Mouse (Mus musculus) heart, embryonic 13.5 days (tissue): ENCODE data around the gene Zbtb16. TPM values are rescaled to one million over a fixed set of nuclear protein-coding genes. Genes with fewer than 3 reads are reported as not detected.

Experiments used
- ATAC-seq: fragments of 200-750 bp; cut with Nextera tagmentation; 2 replicates; pipeline ENCODE4 v1.8.0; 2017; ENCODE audit warnings: moderate TSS enrichment; ENCODE audit not compliant: insufficient number of reproducible peaks, low FRiP score, low TSS enrichment; ENCODE audit errors: extremely low read depth
- H3K27ac ChIP-seq: fragments of 300-500 bp; sonication (generic); replicated peaks from 2 replicates; pipeline ENCODE4 v1.5.1; 2015; ENCODE audit warnings: moderate library complexity, mild to moderate bottlenecking, inconsistent platforms
- H3K27me3 ChIP-seq: fragments of 300-500 bp; sonication (generic); replicated peaks from 2 replicates; pipeline ENCODE4 v1.6.1; 2015; ENCODE audit warnings: mild to moderate bottlenecking, inconsistent platforms
- H3K36me3 ChIP-seq: fragments of 300-500 bp; sonication (generic); 2 replicates; pipeline ENCODE4 v1.6.1; 2015; ENCODE audit warnings: mild to moderate bottlenecking, inconsistent platforms
- H3K4me1 ChIP-seq: fragments of 300-500 bp; sonication (generic); 2 replicates; pipeline ENCODE4 v1.6.1; 2015; ENCODE audit warnings: inconsistent platforms
- H3K4me2 ChIP-seq: fragments of 300-500 bp; sonication (generic); 2 replicates; pipeline ENCODE4 v1.6.1; 2015; ENCODE audit warnings: inconsistent platforms, mild to moderate bottlenecking, moderate library complexity
- H3K4me3 ChIP-seq: fragments of 300-500 bp; sonication (generic); 2 replicates; pipeline ENCODE4 v1.5.1; 2015; ENCODE audit warnings: moderate library complexity, mild to moderate bottlenecking, inconsistent platforms
- H3K9ac ChIP-seq: fragments of 300-500 bp; sonication (generic); 2 replicates; pipeline ENCODE4 v1.6.1; 2015; ENCODE audit warnings: inconsistent platforms, mild to moderate bottlenecking, moderate library complexity
- H3K9me3 ChIP-seq: fragments of 300-500 bp; sonication (generic); 2 replicates; pipeline ENCODE4 v1.6.1; 2016; ENCODE audit warnings: inconsistent platforms
- WGBS: fragments of 180-500 bp; shearing (Covaris S2); methylation state at CpG from one replicate; pipeline ENCODE4 v1.1.7; 2015; ENCODE audit warnings: mixed read lengths; 5-methylcytosine and 5-hydroxymethylcytosine counted together
- polyA plus RNA-seq: library from polyadenylated mRNA; unstranded; fragments of >200 nt; fragmentation: Nextera tagmentation; extraction: Ambion mirVana; gene quantifications from 2 replicates; pipeline ENCODE4 v1.2.1, GENCODE M21; 2015

Zbtb16 gene
- polyA plus RNA-seq, 1 experiment from 2014 or later: 1.1 TPM

DNA sequence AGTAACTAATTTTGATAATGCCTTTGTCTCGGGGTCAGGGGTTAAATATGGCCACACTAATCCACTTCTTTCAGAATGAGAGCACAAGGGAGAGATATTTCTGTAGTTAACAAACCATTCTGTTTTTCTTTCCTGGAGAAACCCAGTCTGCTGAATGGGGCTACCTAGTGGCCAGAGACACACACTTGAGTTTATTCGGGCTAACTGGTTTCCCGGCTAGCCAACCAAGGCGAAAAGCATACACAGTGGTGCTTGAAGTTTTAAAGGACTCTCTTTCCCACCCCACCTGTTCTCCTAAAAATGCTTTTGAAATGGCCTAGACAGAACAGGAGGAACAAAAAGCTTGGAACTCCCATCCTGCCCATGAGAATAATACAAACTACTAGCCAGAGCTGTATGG is 140.2 kb downstream of the Zbtb16 start:
- WGBS: 78% methylated on average over 4 of the region's 4 CpGs
- Histone ChIP-seq H3K4me1 (peaks cover 32% of the 10 kb centered on the region), H3K27ac (no peak overlapping the region), H3K4me2 (no peak overlapping the region), H3K9ac (0 out of 2 replicates have a peak overlapping the region, but pooled peaks have one; percentile 33), H3K9me3 (no peaks in the 10 kb centered on the region), H3K36me3 (no peaks in the 10 kb centered on the region), H3K27me3 (peaks cover 18% of the 10 kb centered on the region; the same call in 1 of the 2 replicates), H3K4me3 (no peak overlapping the region)
- ATAC-seq: no peak

- WGBS: 10% methylated on average over 10 of the region's 10 CpGs
- H3K4me3 ChIP-seq: no peak overlapping the region
- H3K27ac ChIP-seq: no peak overlapping the region; the same call in 1 of the 2 replicates
- peak overlapping the region; percentile 37 for H3K4me2 ChIP-seq
- H3K4me1 ChIP-seq: peaks cover 32% of the 10 kb centered on the region
- peaks cover 9% of the 10 kb centered on the region; the same call in 1 of the 2 replicates for H3K27me3 ChIP-seq
- H3K36me3 ChIP-seq: no peaks in the 10 kb centered on the region
- no peaks in the 10 kb centered on the region for H3K9me3 ChIP-seq
- peak overlapping the region; percentile 29; the same call in 1 of the 2 replicates for H3K9ac ChIP-seq
- ATAC-seq: no peak
Observed at GRCm38 (mm10) chr9:48694616-48695061, 141.4 kb downstream of the Zbtb16 start.

DNA sequence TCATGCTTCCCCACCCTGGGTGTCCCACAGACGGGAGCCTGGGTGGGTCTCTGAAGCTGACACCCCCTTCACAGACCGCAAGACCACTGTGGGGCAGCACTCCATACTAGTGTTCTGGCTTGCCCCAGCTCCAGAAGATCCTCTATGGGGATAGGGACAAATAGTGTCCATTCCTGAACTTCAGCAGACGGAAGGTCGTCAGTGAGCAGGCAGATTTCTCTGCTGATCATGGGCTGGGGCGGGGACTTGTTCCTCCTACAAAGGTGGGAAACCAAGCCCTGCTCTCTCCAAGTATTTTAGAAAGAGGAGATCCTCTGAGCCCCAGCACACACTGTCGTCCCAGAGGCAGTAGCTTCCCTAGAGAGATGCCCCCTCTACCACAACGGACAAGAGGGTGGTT is 142.3 kb downstream of the Zbtb16 start:
- Histone ChIP-seq H3K36me3 (no peaks in the 10 kb centered on the region), H3K4me1 (peaks cover 39% of the 10 kb centered on the region), H3K9me3 (no peaks in the 10 kb centered on the region), H3K9ac (no peak overlapping the region), H3K27me3 (peaks cover 9% of the 10 kb centered on the region; the same call in 1 of the 2 replicates), H3K4me3 (no peak overlapping the region), H3K4me2 (no peak overlapping the region), H3K27ac (no peak overlapping the region)
- WGBS: 60% methylated on average over 7 of the region's 7 CpGs
- no peak for ATAC-seq

- no peak overlapping the region for H3K27ac ChIP-seq
- H3K9me3 ChIP-seq: no peaks in the 10 kb centered on the region
- no peak overlapping the region for H3K4me3 ChIP-seq
- no peak overlapping the region for H3K4me2 ChIP-seq
- WGBS: 78% methylated on average over 1 of the region's 1 CpGs
- H3K4me1 ChIP-seq: peaks cover 17% of the 10 kb centered on the region
- no peak for ATAC-seq
- H3K36me3 ChIP-seq: no peaks in the 10 kb centered on the region
- H3K27me3 ChIP-seq: peaks cover 9% of the 10 kb centered on the region; the same call in 1 of the 2 replicates
- H3K9ac ChIP-seq: no peak overlapping the region
Observed at GRCm38 (mm10) chr9:48689718-48689980, 146.4 kb downstream of the Zbtb16 start.

DNA sequence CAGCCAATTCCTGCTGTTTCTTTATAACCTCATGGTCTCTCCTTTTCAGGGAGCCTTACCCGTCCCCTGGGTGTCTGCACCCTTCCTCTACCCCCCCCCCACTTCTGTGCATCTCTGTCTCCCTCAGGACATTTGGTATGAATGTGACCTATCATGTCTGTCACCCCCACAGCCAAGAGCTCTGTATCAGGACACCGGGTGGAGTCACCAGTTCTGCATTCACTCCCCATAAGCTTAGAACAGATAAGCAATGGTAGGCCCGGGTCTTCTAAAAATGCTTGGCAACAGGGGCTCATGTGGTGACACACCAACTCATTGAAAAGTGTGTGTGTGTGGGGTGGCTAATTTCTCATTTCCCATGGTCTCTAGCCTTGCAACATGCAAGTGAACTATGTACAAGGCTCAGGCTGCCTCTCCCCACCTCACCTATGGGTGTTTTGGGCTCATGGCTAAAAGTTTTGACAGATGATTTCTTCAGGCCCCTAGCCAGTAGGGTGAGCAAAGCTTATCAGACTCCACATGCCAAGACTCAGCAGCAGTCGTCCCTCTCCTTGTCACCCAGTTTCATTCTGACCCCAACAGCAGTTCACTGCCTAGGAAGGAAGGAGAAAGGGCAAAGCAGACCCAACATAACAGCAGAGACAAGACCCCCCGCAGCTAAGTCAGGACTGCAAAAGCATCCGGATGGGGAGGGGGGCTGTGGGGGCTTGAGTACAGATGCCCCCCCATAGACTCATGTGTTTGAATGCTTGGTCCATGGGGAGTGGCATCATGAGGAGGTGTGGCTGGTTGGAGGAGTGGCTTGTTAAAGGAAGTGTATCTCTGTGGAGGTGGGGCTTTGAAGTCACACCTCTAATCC is 146.9 kb downstream of the Zbtb16 start:
- H3K27ac ChIP-seq: no peak overlapping the region
- no peak overlapping the region for H3K9ac ChIP-seq
- ATAC-seq: no peak
- H3K27me3 ChIP-seq: peaks cover 9% of the 10 kb centered on the region; the same call in 1 of the 2 replicates
- no peaks in the 10 kb centered on the region for H3K36me3 ChIP-seq
- 30% methylated on average over 6 of the region's 6 CpGs for WGBS
- no peak overlapping the region for H3K4me2 ChIP-seq
- H3K4me1 ChIP-seq: peaks cover 12% of the 10 kb centered on the region
- no peaks in the 10 kb centered on the region for H3K9me3 ChIP-seq
- no peak overlapping the region for H3K4me3 ChIP-seq

- H3K27ac ChIP-seq: no peak overlapping the region
- 74% methylated on average over 7 of the region's 7 CpGs for WGBS
Observed at GRCm38 (mm10) chr9:48687891-48688290, 148.1 kb downstream of the Zbtb16 start.

DNA sequence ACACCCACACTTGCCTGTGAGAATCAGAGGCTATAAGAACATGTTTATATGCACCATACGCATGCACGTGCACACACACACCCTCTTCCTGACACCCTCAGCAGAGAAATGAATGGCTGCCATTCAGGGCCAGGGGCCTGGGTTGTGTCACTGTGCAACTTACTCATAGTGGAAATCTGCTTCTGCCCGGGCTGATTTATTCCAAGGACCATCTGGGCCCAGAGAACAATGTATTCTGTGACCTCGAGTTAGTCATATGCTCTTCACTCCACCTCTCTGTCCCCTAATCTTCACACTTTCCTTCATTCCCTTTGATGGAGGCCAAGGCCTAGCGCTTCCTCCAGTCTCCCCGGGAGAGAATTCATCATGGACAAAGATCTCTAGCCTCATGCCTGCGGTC is 150.3 kb downstream of the Zbtb16 start:
- H3K36me3 ChIP-seq: no peaks in the 10 kb centered on the region
- H3K4me3 ChIP-seq: no peak overlapping the region
- no peak overlapping the region for H3K27ac ChIP-seq
- H3K27me3 ChIP-seq: no peaks in the 10 kb centered on the region; the same call in 1 of the 2 replicates
- no peak for ATAC-seq
- no peak overlapping the region for H3K4me2 ChIP-seq
- no peaks in the 10 kb centered on the region for H3K9me3 ChIP-seq
- no peak overlapping the region for H3K9ac ChIP-seq
- 57% methylated on average over 7 of the region's 7 CpGs for WGBS
- peaks cover 7% of the 10 kb centered on the region for H3K4me1 ChIP-seq

More at GRCm38 (mm10) chr9:48687891-48688290, 148.1 kb downstream of the Zbtb16 start:
- no peak overlapping the region for H3K9ac ChIP-seq
- H3K4me3 ChIP-seq: no peak overlapping the region
- H3K9me3 ChIP-seq: no peaks in the 10 kb centered on the region
- no peaks in the 10 kb centered on the region for H3K36me3 ChIP-seq
- no peak for ATAC-seq
- H3K4me1 ChIP-seq: peaks cover 7% of the 10 kb centered on the region
- H3K27me3 ChIP-seq: peaks cover 5% of the 10 kb centered on the region; the same call in 1 of the 2 replicates
- no peak overlapping the region for H3K4me2 ChIP-seq

DNA sequence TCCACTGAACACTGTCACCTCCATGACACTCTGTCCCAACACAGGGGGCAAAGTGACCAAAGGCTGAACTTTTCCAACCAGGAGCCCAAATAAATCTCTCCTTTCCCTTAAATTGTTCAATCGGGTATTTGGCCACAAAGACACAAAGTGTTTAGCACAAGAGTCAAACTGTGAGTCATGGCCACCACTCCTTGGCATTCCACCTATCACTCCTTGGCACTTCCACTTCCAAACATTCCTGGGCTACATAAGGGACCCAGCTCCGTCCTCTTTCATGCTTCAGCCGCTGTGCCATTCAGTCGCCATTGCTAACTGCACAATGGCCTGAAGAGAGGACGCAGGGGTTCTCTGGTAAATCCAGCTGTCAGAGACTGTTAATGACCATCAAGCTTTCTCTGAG is 151.9 kb downstream of the Zbtb16 start:
- 79% methylated on average over 5 of the region's 5 CpGs for WGBS
- H3K4me1 ChIP-seq: peaks cover 9% of the 10 kb centered on the region
- H3K27ac ChIP-seq: no peak overlapping the region
- no peaks in the 10 kb centered on the region; the same call in 1 of the 2 replicates for H3K27me3 ChIP-seq
- H3K9me3 ChIP-seq: no peaks in the 10 kb centered on the region
- H3K4me2 ChIP-seq: no peak overlapping the region
- H3K36me3 ChIP-seq: no peaks in the 10 kb centered on the region
- ATAC-seq: no peak
- no peak overlapping the region for H3K9ac ChIP-seq
- no peak overlapping the region for H3K4me3 ChIP-seq

GRCm38 (mm10) chr9:48681193-48681592 is 154.8 kb downstream of the Zbtb16 start:
- Histone ChIP-seq H3K27me3 (no peaks in the 10 kb centered on the region; the same call in 1 of the 2 replicates), H3K9me3 (no peaks in the 10 kb centered on the region), H3K4me2 (no peak overlapping the region), H3K4me1 (peaks cover 9% of the 10 kb centered on the region), H3K36me3 (no peaks in the 10 kb centered on the region), H3K27ac (no peak overlapping the region), H3K4me3 (no peak overlapping the region), H3K9ac (no peak overlapping the region)
- WGBS: 85% methylated on average over 8 of the region's 8 CpGs
- no peak for ATAC-seq

DNA sequence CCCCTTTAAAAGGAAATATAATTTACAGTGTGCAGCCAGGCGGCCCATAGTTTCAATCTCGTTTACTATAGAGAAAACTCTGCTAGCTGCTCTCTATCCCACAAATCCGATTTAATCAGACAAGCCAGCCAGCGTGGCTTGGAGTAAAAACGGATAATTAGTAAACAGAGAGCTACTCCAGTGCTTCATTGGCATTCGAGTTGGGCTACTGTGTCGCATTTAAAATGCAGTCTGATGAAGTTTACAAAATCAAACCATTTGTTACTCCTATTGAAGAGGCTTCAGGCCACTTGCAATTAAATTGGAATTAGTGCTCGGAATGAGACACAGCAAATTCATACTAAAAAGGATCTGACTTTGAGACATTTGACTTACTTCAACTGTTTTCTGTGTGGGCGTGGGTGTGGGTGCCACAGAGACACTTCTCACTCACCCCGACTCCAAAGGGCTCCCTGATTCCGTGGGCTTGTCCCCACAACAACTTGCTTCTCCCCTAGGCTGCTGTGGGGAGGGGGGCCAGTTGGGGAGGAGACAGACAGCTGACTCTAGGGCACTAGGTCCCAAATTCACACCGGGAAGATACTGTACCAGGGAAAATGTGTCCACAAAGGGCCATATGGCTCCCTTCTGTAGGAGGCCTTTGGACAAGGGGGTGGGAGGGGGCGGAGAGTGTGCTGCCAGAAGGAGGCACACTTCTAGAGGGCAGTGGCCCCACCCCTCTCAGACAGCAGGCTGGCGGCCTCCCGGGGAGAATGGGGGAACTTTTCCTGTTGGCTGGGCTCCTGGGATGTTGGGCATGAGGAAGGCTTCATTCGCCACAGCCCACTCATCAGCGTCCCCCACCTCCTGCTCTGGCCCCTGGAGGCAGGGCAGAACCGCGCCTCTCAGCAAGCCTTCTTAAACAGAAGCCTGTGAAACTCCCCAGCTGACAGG is 157.3 kb downstream of the Zbtb16 start:
- WGBS: 38% methylated on average over 19 of the region's 19 CpGs

DNA sequence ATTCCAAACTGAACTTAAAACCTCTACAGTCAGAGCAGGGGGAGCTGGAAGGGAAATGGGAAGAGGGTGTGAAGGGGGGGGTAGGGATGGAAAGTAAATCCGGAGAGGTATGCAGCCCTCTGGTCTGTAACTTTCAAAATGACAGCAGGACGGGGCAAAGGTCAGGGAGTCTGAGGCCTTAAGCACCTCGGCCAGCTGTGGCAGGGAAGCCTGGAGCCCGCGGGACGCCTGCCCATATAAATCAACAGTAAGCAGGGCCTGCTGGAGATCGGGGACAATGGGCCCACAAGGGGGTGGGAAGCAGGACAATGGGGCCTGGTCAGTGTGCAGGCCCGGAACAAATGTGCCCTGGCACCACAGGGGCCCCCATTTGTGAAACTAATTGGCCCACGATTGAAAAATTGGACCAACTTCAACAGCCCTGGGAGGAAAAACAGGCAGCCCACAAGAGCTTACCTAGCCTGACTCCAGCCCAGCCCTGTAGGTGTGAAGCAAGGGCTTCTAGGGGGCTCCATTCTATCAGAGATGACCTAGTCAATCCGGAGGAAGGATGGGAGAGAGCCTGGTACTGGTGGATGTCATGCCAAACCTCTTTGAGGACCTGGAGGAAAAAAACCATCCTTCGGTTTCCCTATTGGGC is 160.8 kb downstream of the Zbtb16 start:
- Histone ChIP-seq H3K27ac (no peak overlapping the region), H3K4me3 (no peak overlapping the region), H3K9me3 (no peaks in the 10 kb centered on the region), H3K36me3 (no peaks in the 10 kb centered on the region), H3K4me2 (no peak overlapping the region), H3K9ac (no peak overlapping the region), H3K4me1 (peaks cover 31% of the 10 kb centered on the region), H3K27me3 (peaks cover 25% of the 10 kb centered on the region)
- WGBS: 27% methylated on average over 11 of the region's 11 CpGs
- no peak for ATAC-seq

More for the DNA sequence above, 157.3 kb downstream of the Zbtb16 start:
- peak overlapping the region; percentile 34; the same call in 1 of the 2 replicates for H3K9ac ChIP-seq
- no peak overlapping the region for H3K27ac ChIP-seq
- H3K9me3 ChIP-seq: no peaks in the 10 kb centered on the region
- H3K4me3 ChIP-seq: no peak overlapping the region
- H3K4me1 ChIP-seq: peaks cover 25% of the 10 kb centered on the region
- ATAC-seq: no peak
- peaks cover 7% of the 10 kb centered on the region for H3K27me3 ChIP-seq
- H3K4me2 ChIP-seq: no peak overlapping the region
- H3K36me3 ChIP-seq: no peaks in the 10 kb centered on the region
